Mouse (Mus musculus) stomach, embryonic 16.5 days (tissue): ENCODE data around the gene Ppp1r27. TPM values are rescaled to one million over a fixed set of nuclear protein-coding genes. Genes with fewer than 3 reads are reported as not detected.
A peak's percentile ranks its signal among the peaks of the same experiment; 100 is the strongest.

Source experiments
- ATAC-seq: fragments of 200-750 bp; cut with Nextera tagmentation; 2 replicates; pipeline ENCODE4 v1.8.0; 2017; ENCODE audit warnings: moderate number of reproducible peaks, moderate TSS enrichment; ENCODE audit not compliant: insufficient read depth, low FRiP score
- H3K27ac ChIP-seq: fragments of 300-500 bp; sonication (generic); 2 replicates; pipeline ENCODE4 v1.5.1; 2014; ENCODE audit warnings: low read length
- H3K27me3 ChIP-seq: fragments of 300-500 bp; sonication (generic); 2 replicates; pipeline ENCODE4 v1.6.1; 2014; ENCODE audit warnings: low read length, control low read depth, mixed read lengths; ENCODE audit not compliant: control insufficient read depth, insufficient read depth
- H3K36me3 ChIP-seq: fragments of 300-500 bp; sonication (generic); 2 replicates; pipeline ENCODE4 v1.6.1; 2014; ENCODE audit warnings: low read length; ENCODE audit not compliant: control insufficient read depth, insufficient read depth
- H3K4me1 ChIP-seq: fragments of 300-500 bp; sonication (generic); 2 replicates; pipeline ENCODE4 v1.6.1; 2014; ENCODE audit warnings: low read length, control low read depth, mixed read lengths; ENCODE audit not compliant: control insufficient read depth, insufficient read depth
- H3K4me2 ChIP-seq: fragments of 300-500 bp; sonication (generic); 2 replicates; pipeline ENCODE4 v1.6.1; 2014; ENCODE audit warnings: low read depth, low read length, mixed read lengths
- H3K4me3 ChIP-seq: fragments of 300-500 bp; sonication (generic); replicated peaks from 2 replicates; pipeline ENCODE4 v1.5.1; 2014; ENCODE audit warnings: mild to moderate bottlenecking, low read length
- H3K9ac ChIP-seq: fragments of 300-500 bp; sonication (generic); 2 replicates; pipeline ENCODE4 v1.6.1; 2014; ENCODE audit warnings: low read length
- H3K9me3 ChIP-seq: fragments of 300-500 bp; sonication (generic); replicated peaks from 2 replicates; pipeline ENCODE4 v1.6.1; 2016; ENCODE audit warnings: low read length, control low read depth; ENCODE audit not compliant: control insufficient read depth
- WGBS: fragments of 180-500 bp; shearing (Covaris S2); extraction: QIAGEN DNeasy Blood & Tissue Kit; methylation state at CpG from one replicate; pipeline ENCODE4 v1.1.7; 2014; 5-methylcytosine and 5-hydroxymethylcytosine counted together
- polyA plus RNA-seq: library from polyadenylated mRNA; unstranded; fragments of >200 nt; fragmentation: Nextera tagmentation; extraction: Ambion mirVana; gene quantifications from 2 replicates; pipeline ENCODE4 v1.2.1, GENCODE M21; 2015

Ppp1r27 gene
- polyA plus RNA-seq, 1 experiment from 2014 or later, result 2.9 TPM

- Histone ChIP-seq H3K27me3 (no peaks in the 10 kb centered on the region), H3K9ac (peak overlapping the region; percentile 98), H3K36me3 (peaks cover 36% of the 10 kb centered on the region), H3K4me2 (peak overlapping the region; percentile 96), H3K4me1 (peaks cover 22% of the 10 kb centered on the region), H3K9me3 (0 out of 2 replicates have a peak, but pooled peaks cover 5% of the 10 kb centered on the region), H3K27ac (peak overlapping the region; percentile 94), H3K4me3 (peak overlapping the region; percentile 94)
- ATAC-seq, result no peak
- 68% methylated on average over 8 of the region's 8 CpGs for WGBS
Measured at GRCm38 (mm10) chr11:120582268-120582981, 31.5 kb upstream of the Ppp1r27 start.

GRCm38 (mm10) chr11:120581490-120582267 lies 30.7 kb upstream of the Ppp1r27 start, which contains the start of gene Arhgdia:
TSS of gene Arhgdia (minus strand) at chr11:120581624.
- Histone ChIP-seq H3K36me3 (peaks cover 36% of the 10 kb centered on the region), H3K9me3 (0 out of 2 replicates have a peak, but pooled peaks cover 5% of the 10 kb centered on the region), H3K4me3 (peak within 1 kb of the TSS; percentile 94), H3K9ac (peak within 1 kb of the TSS; percentile 98), H3K27me3 (no peaks in the 10 kb centered on the region), H3K27ac (peak within 1 kb of the TSS; percentile 94), H3K4me1 (peaks cover 22% of the 10 kb centered on the region), H3K4me2 (peak within 1 kb of the TSS; percentile 96)
- ATAC-seq, result peak; percentile 61
- 3% methylated on average over 72 of the region's 75 CpGs for WGBS

GRCm38 (mm10) chr11:120580871-120581331 lies 30.0 kb upstream of the Ppp1r27 start:
- Histone ChIP-seq H3K27me3 (no peaks in the 10 kb centered on the region), H3K4me1 (peaks cover 22% of the 10 kb centered on the region), H3K36me3 (peaks cover 31% of the 10 kb centered on the region), H3K9me3 (0 out of 2 replicates have a peak, but pooled peaks cover 5% of the 10 kb centered on the region), H3K4me2 (peak overlapping the region; percentile 87), H3K9ac (peak overlapping the region; percentile 98), H3K4me3 (peak overlapping the region; percentile 94), H3K27ac (peak overlapping the region; percentile 94)
- WGBS, result under 1% methylated on average over 29 of the region's 44 CpGs
- ATAC-seq, result peak; percentile 54; the same call in 1 of the 2 replicates

GRCm38 (mm10) chr11:120580190-120580589 lies 29.3 kb upstream of the Ppp1r27 start:
- no peaks in the 10 kb centered on the region for H3K27me3 ChIP-seq
- 51% methylated on average over 7 of the region's 7 CpGs for WGBS
- peaks cover 22% of the 10 kb centered on the region for H3K4me1 ChIP-seq
- H3K36me3 ChIP-seq, result peaks cover 26% of the 10 kb centered on the region
- peak overlapping the region; percentile 98 for H3K9ac ChIP-seq
- peak overlapping the region; percentile 94 for H3K27ac ChIP-seq
- H3K4me2 ChIP-seq, result peak overlapping the region; percentile 87
- 0 out of 2 replicates have a peak, but pooled peaks cover 5% of the 10 kb centered on the region for H3K9me3 ChIP-seq
- H3K4me3 ChIP-seq, result peak overlapping the region; percentile 94
- no peak for ATAC-seq

- 53% methylated on average over 15 of the region's 15 CpGs for WGBS
- no peaks in the 10 kb centered on the region for H3K27me3 ChIP-seq
- H3K9ac ChIP-seq, result peak overlapping the region; percentile 98
- peak overlapping the region; percentile 14; the same call in 1 of the 2 replicates for H3K27ac ChIP-seq
- H3K4me1 ChIP-seq, result peaks cover 24% of the 10 kb centered on the region
- peaks cover 26% of the 10 kb centered on the region for H3K36me3 ChIP-seq
- H3K4me2 ChIP-seq, result peak overlapping the region; percentile 87
- no peak for ATAC-seq
- H3K9me3 ChIP-seq, result 0 out of 2 replicates have a peak, but pooled peaks cover 5% of the 10 kb centered on the region
- H3K4me3 ChIP-seq, result peak overlapping the region; percentile 94
Measured at GRCm38 (mm10) chr11:120579316-120580107, 28.6 kb upstream of the Ppp1r27 start.

GRCm38 (mm10) chr11:120578694-120579243 lies 27.8 kb upstream of the Ppp1r27 start:
- ATAC-seq, result no peak
- no peak overlapping the region for H3K4me3 ChIP-seq
- no peak overlapping the region for H3K4me2 ChIP-seq
- 77% methylated on average over 11 of the region's 11 CpGs for WGBS
- no peak overlapping the region for H3K27ac ChIP-seq
- H3K9me3 ChIP-seq, result 0 out of 2 replicates have a peak, but pooled peaks cover under 1% of the 10 kb centered on the region
- H3K9ac ChIP-seq, result no peak overlapping the region; the same call in 1 of the 2 replicates
- no peaks in the 10 kb centered on the region for H3K27me3 ChIP-seq
- H3K4me1 ChIP-seq, result peaks cover 28% of the 10 kb centered on the region
- peaks cover 22% of the 10 kb centered on the region for H3K36me3 ChIP-seq

- no peaks in the 10 kb centered on the region for H3K9me3 ChIP-seq
- no peaks in the 10 kb centered on the region for H3K27me3 ChIP-seq
- peaks cover 28% of the 10 kb centered on the region for H3K4me1 ChIP-seq
- ATAC-seq, result no peak
- no peak overlapping the region; the same call in 1 of the 2 replicates for H3K9ac ChIP-seq
- no peak overlapping the region for H3K4me2 ChIP-seq
- no peak overlapping the region for H3K27ac ChIP-seq
- H3K36me3 ChIP-seq, result peaks cover 21% of the 10 kb centered on the region
- WGBS, result 78% methylated on average over 10 of the region's 10 CpGs
- no peak overlapping the region for H3K4me3 ChIP-seq
Measured at GRCm38 (mm10) chr11:120578024-120578693, 27.2 kb upstream of the Ppp1r27 start.
